Mouse (Mus musculus) gastrocnemius, adult 8-10 months (tissue): ENCODE results near the gene Mrgpra2a. TPM values are rescaled to one million over a fixed set of nuclear protein-coding genes. Genes with fewer than 3 reads are reported as not detected.
"Not testable (repeated sequence)": the region's sequence is repeated elsewhere in the genome, so short reads cannot be mapped to it uniquely, and the experiment has no call there.

Source experiments
- DNase-seq, 2 experiments: peaks; one replicate each; pipeline ENCODE4 v3.0.0; 2022; ENCODE audit warnings: low spot score in 2 of 2
- total RNA-seq, 4 experiments: library from RNA; stranded (reverse); gene quantifications; 2 replicates each; pipeline ENCODE4 v1.2.4; 2022

The Mrgpra2a gene
- total RNA-seq: not detected

GRCm38 (mm10) chr7:47452015-47452414, at the start of gene Mrgpra2a:
Gene Mrgpra2a (minus strand): TSS chr7:47452139.
- DNase-seq: not testable (repeated sequence)

- not testable (repeated sequence) for DNase-seq
Measured at GRCm38 (mm10) chr7:47491266-47491665, 39.3 kb upstream of the Mrgpra2a start.

- DNase-seq: not testable (repeated sequence)
Measured at GRCm38 (mm10) chr7:47489438-47489837, 37.5 kb upstream of the Mrgpra2a start.

- DNase-seq: not testable (repeated sequence)
Measured at GRCm38 (mm10) chr7:47483181-47483580, 31.2 kb upstream of the Mrgpra2a start.

GRCm38 (mm10) chr7:47473904-47474303, 22.0 kb upstream of the Mrgpra2a start:
- DNase-seq: not testable (repeated sequence)

- not testable (repeated sequence) for DNase-seq
Measured at GRCm38 (mm10) chr7:47465278-47465981, 13.5 kb upstream of the Mrgpra2a start.

- not testable (repeated sequence) for DNase-seq
Measured at GRCm38 (mm10) chr7:47445729-47446128, 6.2 kb downstream of the Mrgpra2a start.

- not testable (repeated sequence) for DNase-seq
Measured at GRCm38 (mm10) chr7:47436463-47436862, 15.5 kb downstream of the Mrgpra2a start.

GRCm38 (mm10) chr7:47427815-47428508, 24.0 kb downstream of the Mrgpra2a start:
- DNase-seq: not testable (repeated sequence)

GRCm38 (mm10) chr7:47410602-47411001, 41.3 kb downstream of the Mrgpra2a start:
- no peak for DNase-seq

GRCm38 (mm10) chr7:47409545-47409944, 42.4 kb downstream of the Mrgpra2a start:
- DNase-seq: no peak

GRCm38 (mm10) chr7:47401125-47401524, 50.8 kb downstream of the Mrgpra2a start:
- DNase-seq: no peak

Other genes with a start within 250 kb of the Mrgpra2a start
- gene Mrgpra6, start 247.2 kb downstream of the Mrgpra2a start, total RNA-seq: not detected
- gene Mrgpra9, start 199.3 kb downstream of the Mrgpra2a start, total RNA-seq: not detected
- not detected for gene Mrgpra1, start 97.9 kb downstream of the Mrgpra2a start, total RNA-seq
- not detected for gene Mrgpra2b, start 76.7 kb upstream of the Mrgpra2a start, total RNA-seq
- not detected for gene Mrgpra3, start 149.2 kb upstream of the Mrgpra2a start, total RNA-seq